Mouse (Mus musculus) cerebellum, adult 2 months (tissue): ENCODE data around the gene Gm45213.

Experiments used
- CTCF ChIP-seq: fragments of 200-500 bp; IDR thresholded peaks from 2 replicates; pipeline ENCODE4 v1.5.1; 2011; ENCODE audit warnings: low read depth, mild to moderate bottlenecking, control low read depth, low read length, moderate library complexity, borderline replicate concordance; ENCODE audit not compliant: insufficient read depth
- POLR2A ChIP-seq: fragments of 200-500 bp; IDR thresholded peaks from 2 replicates; pipeline ENCODE4 v1.6.1; 2011; ENCODE audit warnings: low read length, control low read depth, borderline replicate concordance; ENCODE audit not compliant: insufficient read depth

DNA sequence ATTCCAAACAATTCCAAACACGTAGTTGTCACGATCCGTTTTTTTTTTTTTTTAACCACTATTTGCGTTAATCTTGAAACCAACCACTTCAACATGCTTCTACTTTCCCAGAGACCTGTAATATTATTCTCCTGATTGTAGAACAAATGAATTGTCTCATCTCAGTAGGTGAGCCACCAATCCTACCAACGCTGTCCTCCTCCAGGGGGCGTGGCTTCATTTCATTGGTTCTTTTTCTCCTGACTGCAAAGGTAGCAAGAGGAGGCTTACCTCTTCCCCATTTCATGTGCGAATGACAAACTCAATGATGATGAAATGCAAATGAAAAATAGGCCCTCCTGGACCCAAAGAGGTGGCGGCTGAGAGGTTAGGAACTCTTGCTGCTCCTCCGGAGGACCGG lies 38.3 kb upstream of the Gm45213 start:
- no peak for TF ChIP-seq CTCF
- TF ChIP-seq POLR2A, result no peak
